Mouse (Mus musculus) heart, postnatal 10 days (tissue): Measurements from ENCODE around the gene Grap. TPM values are rescaled to one million over a fixed set of nuclear protein-coding genes. Genes with fewer than 3 reads are reported as not detected.
A peak's percentile ranks its signal among the peaks of the same experiment; 100 is the strongest.
"Not testable (repeated sequence)": the region's sequence is repeated elsewhere in the genome, so short reads cannot be mapped to it uniquely, and the experiment has no call there.

ENCODE experiments used
- DNase-seq, 2 experiments: peaks; one replicate each; pipeline ENCODE4 v3.0.0; 2021
- intact Hi-C: fragments of 180-260 bp; cut with DNase I; formaldehyde crosslinking; loops from one replicate; pipeline ENCODE4 v1.15.1; 2025
- total RNA-seq, 2 experiments: library from RNA; stranded (reverse); gene quantifications; 2 replicates each; pipeline ENCODE4 v1.2.3; 2021

Grap gene
- total RNA-seq = 10 to 100 TPM; 13.4 to 14.4 TPM

GRCm38 (mm10) chr11:61652686-61653447 is at the start of gene Grap:
Gene Grap (plus strand): TSS chr11:61653265.
- intact Hi-C loops = no loop called here
- peak; percentile 48 to 55 for DNase-seq

GRCm38 (mm10) chr11:61608072-61608471 is 45.0 kb upstream of the Grap start:
- no peak for DNase-seq
- intact Hi-C loops = no loop called here

GRCm38 (mm10) chr11:61611197-61611596 is 41.9 kb upstream of the Grap start:
- intact Hi-C loops = no loop called here
- no peak for DNase-seq

GRCm38 (mm10) chr11:61612116-61612635 is 40.9 kb upstream of the Grap start:
- intact Hi-C loops = no loop called here
- peak in 1 of 2 experiments; percentile 14 for DNase-seq

- DNase-seq = no peak
- intact Hi-C loops = no loop called here
Observed at GRCm38 (mm10) chr11:61614401-61614800, 38.7 kb upstream of the Grap start.

GRCm38 (mm10) chr11:61615686-61616522 is 37.2 kb upstream of the Grap start:
- peak; percentile 42 to 57 for DNase-seq
- intact Hi-C loops = loop anchor here (2.0 to 5.0 kb wide), 4 partner anchors 84 to 199 kb away; partner anchors contain the start of gene B9d1

GRCm38 (mm10) chr11:61616523-61617292 is 36.4 kb upstream of the Grap start:
- peak; percentile 34 to 54 for DNase-seq
- intact Hi-C loops = loop anchor here (2.0 to 5.0 kb wide), 4 partner anchors 84 to 199 kb away; partner anchors contain the start of gene B9d1

- intact Hi-C loops = loop anchor here (2.0 to 5.0 kb wide), 4 partner anchors 85 to 200 kb away; partner anchors contain the start of gene B9d1
- DNase-seq = no peak
Observed at GRCm38 (mm10) chr11:61617293-61617975, 35.6 kb upstream of the Grap start.

GRCm38 (mm10) chr11:61618131-61618530 is 34.9 kb upstream of the Grap start:
- intact Hi-C loops = loop anchor here (5.0 kb wide), 3 partner anchors 86 to 201 kb away; no protein-coding TSS in a partner anchor
- peak; percentile 74 to 75 for DNase-seq

- no peak for DNase-seq
- intact Hi-C loops = loop anchor here (5.0 kb wide), 3 partner anchors 86 to 201 kb away; no protein-coding TSS in a partner anchor
Observed at GRCm38 (mm10) chr11:61618571-61618970, 34.5 kb upstream of the Grap start.

- intact Hi-C loops = loop anchor here (5.0 kb wide), 3 partner anchors 87 to 202 kb away; no protein-coding TSS in a partner anchor
- DNase-seq = no peak
Observed at GRCm38 (mm10) chr11:61619356-61619755, 33.7 kb upstream of the Grap start.

- peak; percentile 82 to 84 for DNase-seq
- intact Hi-C loops = loop anchor here (2.0 to 5.0 kb wide), 5 partner anchors 41 to 203 kb away; partner anchors contain the start of gene Epn2
Observed at GRCm38 (mm10) chr11:61619791-61620241, 33.2 kb upstream of the Grap start.

GRCm38 (mm10) chr11:61620254-61620670 is 32.8 kb upstream of the Grap start:
- peak; percentile 89 to 91 for DNase-seq
- intact Hi-C loops = loop anchor here (2.0 kb wide), 2 partner anchors 41 to 95 kb away; partner anchors contain the start of gene Epn2

- no peak for DNase-seq
- intact Hi-C loops = loop anchor here (2.0 kb wide), 2 partner anchors 42 to 94 kb away; partner anchors contain the start of gene Epn2
Observed at GRCm38 (mm10) chr11:61620762-61621161, 32.3 kb upstream of the Grap start.

GRCm38 (mm10) chr11:61625136-61625535 is 27.9 kb upstream of the Grap start:
- intact Hi-C loops = no loop called here
- DNase-seq = no peak

- intact Hi-C loops = no loop called here
- DNase-seq = no peak
Observed at GRCm38 (mm10) chr11:61626509-61626908, 26.6 kb upstream of the Grap start.

GRCm38 (mm10) chr11:61629621-61630020 is 23.4 kb upstream of the Grap start:
- DNase-seq = no peak
- intact Hi-C loops = loop anchor here (2.0 kb wide), 1 partner anchor 85 kb away; no protein-coding TSS in a partner anchor

GRCm38 (mm10) chr11:61636309-61636708 is 16.8 kb upstream of the Grap start:
- intact Hi-C loops, DNase-seq: not testable (repeated sequence)

GRCm38 (mm10) chr11:61637413-61637812 is 15.7 kb upstream of the Grap start:
- no peak for DNase-seq
- intact Hi-C loops = no loop called here
